Mouse (Mus musculus) myocyte (in vitro differentiated cells): ENCODE results near the gene Zfp423.

ENCODE experiments used
- MAX ChIP-seq: IDR thresholded peaks from one replicate; pipeline ENCODE4 v1.6.1; 2011; ENCODE audit warnings: low read depth, mild to moderate bottlenecking, control low read depth
- MYOD1 ChIP-seq, 3 experiments: IDR thresholded peaks; one replicate each; pipeline ENCODE4 v1.6.1; 2011; ENCODE audit warnings: control low read depth in 2 of 3, low read depth in 2 of 3, mild to moderate bottlenecking in 2 of 3, moderate library complexity in 1 of 3; ENCODE audit not compliant: insufficient read length in 2 of 3, control insufficient read depth in 1 of 3
- MYOG ChIP-seq, 3 experiments: IDR thresholded peaks; one replicate each; pipeline ENCODE4 v1.6.1; 2011; ENCODE audit warnings: control low read depth in 2 of 3, low read depth in 2 of 3, mild to moderate bottlenecking in 2 of 3; ENCODE audit not compliant: insufficient read length in 2 of 3, control insufficient read depth in 1 of 3, insufficient read depth in 1 of 3
- POLR2A ChIP-seq: IDR thresholded peaks from one replicate; pipeline ENCODE4 v1.6.1; 2011; ENCODE audit warnings: low read depth, mild to moderate bottlenecking, control low read depth, moderate library complexity; ENCODE audit not compliant: insufficient read length
- POLR2AphosphoS2 ChIP-seq: IDR thresholded peaks from one replicate; pipeline ENCODE4 v1.6.1; 2011; ENCODE audit warnings: low read depth, control low read depth; ENCODE audit not compliant: insufficient read length
- REST ChIP-seq: IDR thresholded peaks from one replicate; pipeline ENCODE4 v1.6.1; 2011; ENCODE audit warnings: mild to moderate bottlenecking, control low read depth, moderate library complexity; ENCODE audit not compliant: insufficient read depth, insufficient read length
- TCF12 ChIP-seq: IDR thresholded peaks from one replicate; pipeline ENCODE4 v1.6.1; 2011; ENCODE audit warnings: mild to moderate bottlenecking, control low read depth; ENCODE audit not compliant: poor library complexity, insufficient read depth, severe bottlenecking
- TCF3 ChIP-seq: IDR thresholded peaks from one replicate; pipeline ENCODE4 v1.6.1; 2011; ENCODE audit warnings: low read depth, control low read depth; ENCODE audit not compliant: insufficient read length

GRCm38 (mm10) chr8:87848836-87849235, 110.6 kb downstream of the Zfp423 start:
- TF ChIP-seq REST = no peak
- TF ChIP-seq POLR2A = no peak
- no peak for TF ChIP-seq MYOG (IDR thresholded peaks at IDR 0.05; ENCODE audit: control insufficient read depth in 1 of 3, insufficient read depth in 1 of 3, insufficient read length in 2 of 3, low read depth in 2 of 3)
- TF ChIP-seq MAX = no peak
- TF ChIP-seq TCF3 = no peak
- no peak for TF ChIP-seq POLR2AphosphoS2
- TF ChIP-seq TCF12 = no peak
- no peak for TF ChIP-seq MYOD1 (IDR thresholded peaks at IDR 0.05; ENCODE audit: control insufficient read depth in 1 of 3, insufficient read length in 2 of 3, low read depth in 2 of 3)
